Mouse (Mus musculus): ENCODE results near the gene March4. TPM values are rescaled to one million over a fixed set of nuclear protein-coding genes. Genes with fewer than 3 reads are reported as not detected.

Gene March4
- polyA plus RNA-seq, 1 experiment: not detected

DNA sequence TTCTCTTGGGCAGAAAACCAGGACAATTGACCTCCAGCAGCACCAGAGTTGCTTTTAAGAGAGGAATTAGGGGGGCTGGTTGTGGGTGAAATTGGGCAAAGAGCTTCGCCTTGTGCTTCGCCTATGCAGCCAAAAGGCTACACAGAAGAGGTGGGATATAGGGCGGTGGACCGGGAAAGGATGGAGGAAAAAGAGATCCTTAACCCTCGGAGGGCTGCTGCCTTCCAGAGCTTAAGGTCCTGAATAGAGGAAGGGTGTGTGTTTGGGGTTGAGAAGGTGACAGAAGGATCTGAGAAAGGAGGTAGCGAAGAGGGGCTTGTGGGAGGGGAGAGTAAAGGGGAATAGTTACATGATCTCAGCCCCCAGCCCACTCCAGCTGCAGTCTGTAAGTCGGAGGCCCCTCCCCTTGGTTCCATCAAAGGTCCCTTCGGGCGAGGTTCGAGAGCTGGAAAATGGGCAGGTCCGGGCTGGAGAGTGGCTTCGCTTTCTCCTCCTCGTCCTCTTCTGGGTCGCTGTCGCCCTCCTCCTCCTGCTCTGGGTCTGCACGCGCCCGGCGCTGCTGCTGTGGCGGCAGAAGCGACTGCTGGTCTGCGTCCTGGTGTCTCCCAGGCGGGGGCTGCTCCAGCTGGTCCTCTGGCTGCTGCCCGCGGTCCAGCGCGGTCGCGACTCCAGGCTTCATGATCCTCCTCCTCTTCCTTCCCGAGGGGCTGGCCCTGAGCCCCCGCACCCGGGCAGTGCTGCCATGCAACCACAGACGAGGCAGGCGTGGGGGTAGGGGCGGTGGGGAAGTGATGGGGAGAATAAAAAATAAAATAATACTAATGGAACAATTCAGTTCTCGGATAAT lies 782 bp downstream of the March4 start:
- peaks cover 18% of the 10 kb centered on the region for H3K4me1 ChIP-seq (ENCODE audit: control insufficient read depth, insufficient read depth, low read length)
- 2% methylated on average over 36 of the region's 36 CpGs for WGBS
- H3K4me3 ChIP-seq (ENCODE audit: insufficient read depth, low read depth, low read length): peak overlapping the region; percentile 60
- no peak for TF ChIP-seq CTCF (IDR thresholded peaks at IDR 0.05; ENCODE audit: insufficient read depth, low read depth, low read length)
- no peak for TF ChIP-seq POLR2A (IDR thresholded peaks at IDR 0.05; ENCODE audit: insufficient read depth, low read depth, low read length)
- H3K27ac ChIP-seq (ENCODE audit: insufficient read depth, low read depth, low read length): peak overlapping the region; percentile 52

DNA sequence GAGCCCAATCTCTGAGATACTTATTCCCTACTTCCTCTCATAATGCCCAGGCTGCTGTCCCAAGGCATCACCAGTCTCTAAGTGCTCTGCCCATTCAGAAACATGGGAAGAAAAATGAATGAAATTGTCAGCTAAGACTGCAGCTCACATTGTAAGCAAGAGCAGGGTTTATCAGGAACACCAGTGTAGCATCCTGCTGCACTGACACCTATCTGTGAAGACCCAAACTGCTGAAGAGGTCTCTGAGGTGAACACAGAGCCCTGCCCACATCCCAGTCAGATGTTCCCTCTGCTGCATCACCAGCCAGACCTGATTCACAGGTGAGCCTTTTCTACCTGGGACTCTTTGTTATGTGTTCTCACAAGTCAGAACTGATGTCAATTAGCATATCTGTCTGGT lies 3.3 kb downstream of the March4 start:
- peaks cover 18% of the 10 kb centered on the region for H3K4me1 ChIP-seq (ENCODE audit: control insufficient read depth, insufficient read depth, low read length)
- no peak overlapping the region for H3K27ac ChIP-seq (ENCODE audit: insufficient read depth, low read depth, low read length)
- peak overlapping the region; percentile 28 for H3K4me3 ChIP-seq (ENCODE audit: insufficient read depth, low read depth, low read length)
- TF ChIP-seq CTCF (IDR thresholded peaks at IDR 0.05; ENCODE audit: insufficient read depth, low read depth, low read length): no peak
- no peak for TF ChIP-seq POLR2A (IDR thresholded peaks at IDR 0.05; ENCODE audit: insufficient read depth, low read depth, low read length)

DNA sequence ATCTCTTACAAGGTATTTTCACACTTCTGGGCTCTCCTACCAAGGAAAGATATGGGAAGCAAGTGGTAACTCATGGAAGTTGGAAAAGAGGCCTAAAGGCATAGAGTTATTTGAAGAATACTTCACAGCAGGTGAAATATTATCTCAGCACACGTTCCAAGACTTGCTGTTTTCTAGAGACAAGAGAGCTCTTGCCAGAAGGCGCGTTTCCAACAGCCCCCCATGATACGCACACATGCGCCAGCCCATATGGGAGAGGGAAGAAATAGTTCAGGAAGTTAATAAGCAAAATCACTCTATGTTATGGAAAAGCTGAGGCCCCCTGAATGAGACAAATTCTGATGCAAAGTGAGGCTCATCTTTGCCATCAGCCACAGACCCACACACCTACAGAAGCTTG lies 3.8 kb downstream of the March4 start:
- Histone ChIP-seq H3K4me1 (ENCODE audit: control insufficient read depth, insufficient read depth, low read length) (peaks cover 16% of the 10 kb centered on the region), H3K4me3 (ENCODE audit: insufficient read depth, low read depth, low read length) (peak overlapping the region; percentile 17; the same call in 1 of the 2 replicates), H3K27ac (ENCODE audit: insufficient read depth, low read depth, low read length) (no peak overlapping the region)
- TF ChIP-seq CTCF (IDR thresholded peaks at IDR 0.05; ENCODE audit: insufficient read depth, low read depth, low read length): no peak
- TF ChIP-seq POLR2A (IDR thresholded peaks at IDR 0.05; ENCODE audit: insufficient read depth, low read depth, low read length): no peak
- WGBS: 67% methylated on average over 5 of the region's 5 CpGs

DNA sequence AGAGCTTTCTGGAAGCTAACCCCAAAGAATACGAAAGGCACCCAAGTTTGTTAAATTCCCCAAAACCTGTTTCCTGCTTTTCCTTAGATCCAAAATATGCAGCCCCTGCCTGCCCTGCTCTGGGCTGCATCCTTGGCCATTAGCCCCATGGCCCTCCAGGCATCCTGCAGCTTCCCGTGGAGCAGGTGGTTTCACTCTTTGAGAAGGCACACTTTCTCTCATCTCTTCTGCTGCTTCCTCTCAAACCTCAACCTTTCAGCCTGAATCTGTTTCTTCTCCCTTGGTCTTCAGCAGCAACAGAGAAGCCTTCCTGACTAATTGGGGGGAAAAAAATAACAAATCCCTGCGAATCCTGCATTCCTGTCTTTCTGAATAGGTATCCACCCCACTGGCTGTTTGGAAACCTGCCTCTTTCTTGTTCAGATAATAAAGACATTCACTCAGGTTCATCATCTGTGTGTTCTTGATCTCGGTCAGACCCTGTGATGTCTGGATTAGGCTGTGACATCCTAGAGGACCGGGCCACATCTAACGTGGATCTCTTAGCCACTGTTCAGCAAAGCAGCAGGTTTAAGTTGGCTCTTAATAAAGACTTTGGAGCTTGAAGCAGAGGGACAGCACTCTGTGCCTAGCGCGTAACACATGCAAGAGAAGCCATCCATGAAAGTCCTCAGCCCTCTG lies 6.1 kb downstream of the March4 start:
- WGBS: 77% methylated on average over 8 of the region's 8 CpGs
- no peak for TF ChIP-seq POLR2A (IDR thresholded peaks at IDR 0.05; ENCODE audit: insufficient read depth, low read depth, low read length)
- no peak for TF ChIP-seq CTCF (IDR thresholded peaks at IDR 0.05; ENCODE audit: insufficient read depth, low read depth, low read length)
- Histone ChIP-seq H3K27ac (ENCODE audit: insufficient read depth, low read depth, low read length) (no peak overlapping the region), H3K4me1 (ENCODE audit: control insufficient read depth, insufficient read depth, low read length) (peaks cover 16% of the 10 kb centered on the region), H3K4me3 (ENCODE audit: insufficient read depth, low read depth, low read length) (no peak overlapping the region)

DNA sequence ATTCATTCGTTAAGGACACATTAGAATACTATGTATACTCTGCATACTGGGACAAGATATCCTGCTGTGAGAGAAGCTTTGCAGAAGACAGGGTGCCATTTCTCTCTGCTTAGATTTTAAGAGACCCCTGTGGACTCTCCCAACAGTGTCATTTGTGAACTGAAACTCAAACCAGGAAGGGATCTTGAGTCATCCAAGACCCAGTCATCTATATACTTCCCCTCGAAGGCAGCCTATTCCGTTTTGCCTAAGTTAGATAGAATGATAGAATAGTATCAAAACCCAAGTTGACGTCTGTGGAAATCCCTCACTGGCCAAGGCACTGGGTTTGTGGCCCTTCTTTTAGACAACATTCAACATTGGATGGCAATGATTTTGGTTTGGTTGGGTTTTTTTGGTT lies 7.5 kb downstream of the March4 start:
- 89% methylated on average over 4 of the region's 4 CpGs for WGBS
- TF ChIP-seq POLR2A (IDR thresholded peaks at IDR 0.05; ENCODE audit: insufficient read depth, low read depth, low read length): no peak

DNA sequence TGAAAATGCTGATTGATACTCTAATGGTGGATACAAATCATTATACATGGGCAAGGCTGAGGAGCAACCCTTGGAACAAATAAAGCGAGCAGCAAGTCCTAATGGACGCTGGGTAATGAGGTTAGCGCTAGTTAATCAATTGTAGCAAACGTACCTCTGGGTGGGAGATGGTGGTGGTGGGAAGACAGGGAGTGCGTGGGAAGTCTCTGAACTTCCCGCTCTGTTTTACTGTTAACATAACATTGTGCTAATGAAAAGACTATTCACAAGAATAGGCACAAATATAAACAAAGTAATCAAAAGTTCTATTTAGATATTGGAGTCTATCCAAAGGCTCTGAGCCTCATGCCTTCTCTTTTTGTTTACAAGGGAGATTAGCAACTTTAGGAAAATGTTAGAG lies 13.1 kb downstream of the March4 start:
- WGBS: 55% methylated on average over 6 of the region's 6 CpGs
- H3K4me1 ChIP-seq (ENCODE audit: control insufficient read depth, insufficient read depth, low read length): peaks cover 4% of the 10 kb centered on the region
- H3K4me3 ChIP-seq (ENCODE audit: insufficient read depth, low read depth, low read length): no peak overlapping the region
- no peak overlapping the region for H3K27ac ChIP-seq (ENCODE audit: insufficient read depth, low read depth, low read length)
- TF ChIP-seq CTCF (IDR thresholded peaks at IDR 0.05; ENCODE audit: insufficient read depth, low read depth, low read length): no peak
- no peak for TF ChIP-seq POLR2A (IDR thresholded peaks at IDR 0.05; ENCODE audit: insufficient read depth, low read depth, low read length)

More for the DNA sequence above, 7.5 kb downstream of the March4 start:
- H3K27ac ChIP-seq (ENCODE audit: insufficient read depth, low read depth, low read length): no peak overlapping the region
- no peak overlapping the region for H3K4me3 ChIP-seq (ENCODE audit: insufficient read depth, low read depth, low read length)
- peaks cover 9% of the 10 kb centered on the region for H3K4me1 ChIP-seq (ENCODE audit: control insufficient read depth, insufficient read depth, low read length)

DNA sequence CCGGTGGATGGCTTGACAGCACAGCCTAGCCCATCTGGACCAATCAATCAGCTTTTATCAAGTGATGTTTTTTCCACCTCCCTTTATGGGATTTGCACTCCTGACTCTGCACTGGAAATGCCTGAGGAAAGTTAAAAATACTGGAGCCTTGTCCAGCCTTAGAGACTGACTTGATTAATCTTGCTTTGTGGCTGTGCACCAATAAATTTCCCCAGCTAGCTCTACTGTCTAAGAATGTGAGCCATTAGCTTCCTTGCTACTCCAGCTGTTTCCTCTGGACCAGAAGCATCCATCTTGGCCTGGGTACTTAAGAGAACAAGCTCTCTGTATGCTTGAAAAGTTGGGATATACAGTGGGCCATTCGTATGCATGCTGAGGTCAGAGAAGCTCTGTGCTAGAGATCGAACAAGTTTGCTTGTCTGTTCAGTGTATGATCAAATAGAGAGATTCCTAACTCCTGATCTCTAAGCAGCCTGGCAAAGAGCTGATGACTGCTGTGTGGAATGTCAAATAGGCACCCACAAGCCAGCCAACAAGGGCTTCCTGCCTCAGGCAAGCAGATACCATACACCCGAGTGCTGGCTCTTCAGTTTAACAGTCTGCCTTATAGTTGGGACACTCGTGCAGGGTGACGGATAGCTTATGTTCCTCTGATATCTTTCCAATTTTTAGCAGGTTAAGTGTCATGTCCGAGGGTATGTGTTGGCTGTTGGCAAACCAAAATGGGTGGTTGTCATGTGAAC lies 25.8 kb downstream of the March4 start:
- no peak for TF ChIP-seq CTCF (IDR thresholded peaks at IDR 0.05; ENCODE audit: insufficient read depth, low read depth, low read length)
- TF ChIP-seq POLR2A (IDR thresholded peaks at IDR 0.05; ENCODE audit: insufficient read depth, low read depth, low read length): no peak
- H3K27ac ChIP-seq (ENCODE audit: insufficient read depth, low read depth, low read length): no peak overlapping the region
- 81% methylated on average over 7 of the region's 7 CpGs for WGBS
- H3K4me3 ChIP-seq (ENCODE audit: insufficient read depth, low read depth, low read length): no peak overlapping the region
- peaks cover 8% of the 10 kb centered on the region; the same call in 1 of the 2 replicates for H3K4me1 ChIP-seq (ENCODE audit: control insufficient read depth, insufficient read depth, low read length)

DNA sequence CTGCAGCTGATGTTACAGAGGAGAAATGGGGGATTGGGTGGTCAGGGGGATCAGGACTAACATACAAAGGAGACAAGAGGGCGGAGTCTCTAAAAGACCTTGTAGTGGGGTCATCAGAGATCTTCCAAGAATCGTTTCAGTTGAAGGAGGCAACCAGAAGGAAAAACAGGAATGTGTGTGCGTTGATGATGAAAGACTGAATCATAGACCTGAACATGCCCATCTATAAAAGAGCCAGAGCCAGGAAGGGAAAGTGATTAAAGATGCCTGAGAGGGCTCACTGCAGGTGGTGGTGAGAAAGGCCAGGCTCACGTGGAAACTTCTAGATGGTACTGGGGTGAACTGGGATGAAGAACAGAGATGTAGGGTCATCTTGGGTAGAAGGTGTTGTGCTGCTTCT lies 27.2 kb downstream of the March4 start:
- Histone ChIP-seq H3K4me1 (ENCODE audit: control insufficient read depth, insufficient read depth, low read length) (peaks cover 15% of the 10 kb centered on the region; the same call in 1 of the 2 replicates), H3K27ac (ENCODE audit: insufficient read depth, low read depth, low read length) (no peak overlapping the region), H3K4me3 (ENCODE audit: insufficient read depth, low read depth, low read length) (no peak overlapping the region)
- 83% methylated on average over 4 of the region's 4 CpGs for WGBS
- TF ChIP-seq CTCF (IDR thresholded peaks at IDR 0.05; ENCODE audit: insufficient read depth, low read depth, low read length) (no peak), POLR2A (IDR thresholded peaks at IDR 0.05; ENCODE audit: insufficient read depth, low read depth, low read length) (no peak)

DNA sequence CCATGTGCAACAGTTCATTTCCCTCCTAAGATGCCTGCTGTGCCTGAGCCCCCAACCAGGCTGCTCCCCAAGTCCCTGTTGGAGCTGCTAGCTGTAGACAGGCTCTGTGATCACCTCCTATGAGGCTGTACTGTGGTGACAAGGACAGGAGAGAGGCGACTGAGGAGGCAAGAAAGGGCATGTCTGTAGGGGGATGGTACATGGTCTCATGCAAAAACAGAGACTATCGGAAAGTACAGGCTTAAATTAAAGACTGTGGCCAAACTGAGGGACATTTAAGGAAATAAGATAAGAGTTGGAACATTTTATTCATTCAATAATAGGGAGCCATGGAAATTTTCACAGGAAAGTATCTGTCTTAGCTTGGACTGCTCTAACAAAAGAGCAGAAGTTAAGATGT lies 29.1 kb downstream of the March4 start:
- Histone ChIP-seq H3K4me1 (ENCODE audit: control insufficient read depth, insufficient read depth, low read length) (peaks cover 15% of the 10 kb centered on the region; the same call in 1 of the 2 replicates), H3K27ac (ENCODE audit: insufficient read depth, low read depth, low read length) (no peak overlapping the region), H3K4me3 (ENCODE audit: insufficient read depth, low read depth, low read length) (no peak overlapping the region)
- 74% methylated on average over 2 of the region's 2 CpGs for WGBS
- TF ChIP-seq CTCF (IDR thresholded peaks at IDR 0.05; ENCODE audit: insufficient read depth, low read depth, low read length) (no peak), POLR2A (IDR thresholded peaks at IDR 0.05; ENCODE audit: insufficient read depth, low read depth, low read length) (no peak)

Measured in olfactory bulb, adult 2 months (tissue).